Mouse (Mus musculus): ENCODE measurements around the gene Card11. TPM values are rescaled to one million over a fixed set of nuclear protein-coding genes. Genes with fewer than 3 reads are reported as not detected.

Gene Card11
- polyA plus RNA-seq, 1 experiment from 2014 or later, result 0.07 TPM

- Histone ChIP-seq H3K27me3 (no peaks in the 10 kb centered on the region), H3K4me1 (replicated peaks) (no peaks in the 10 kb centered on the region)
These were observed 19.0 kb downstream of the Card11 start for GRCm38 (mm10) chr5:140981370-140981805.

GRCm38 (mm10) chr5:140980783-140981182, 19.6 kb downstream of the Card11 start:
- Histone ChIP-seq H3K9ac (replicated peaks) (no peak overlapping the region), H3K27ac (no peak overlapping the region), H3K9me3 (0 out of 2 replicates have a peak, but pooled peaks cover 7% of the 10 kb centered on the region), H3K36me3 (no peaks in the 10 kb centered on the region), H3K4me2 (replicated peaks) (no peak overlapping the region), H3K27me3 (no peaks in the 10 kb centered on the region), H3K4me3 (replicated peaks) (no peak overlapping the region), H3K4me1 (replicated peaks) (no peaks in the 10 kb centered on the region)
- WGBS, result 86% methylated on average over 5 of the region's 5 CpGs
- ATAC-seq, result no peak

More at GRCm38 (mm10) chr5:140981370-140981805, 19.0 kb downstream of the Card11 start:
- Histone ChIP-seq H3K27ac (no peak overlapping the region), H3K9me3 (0 out of 2 replicates have a peak, but pooled peaks cover 7% of the 10 kb centered on the region), H3K4me2 (replicated peaks) (no peak overlapping the region), H3K9ac (replicated peaks) (no peak overlapping the region), H3K36me3 (no peaks in the 10 kb centered on the region), H3K4me3 (replicated peaks) (no peak overlapping the region)
- no peak for ATAC-seq
- WGBS, result 18% methylated on average over 6 of the region's 6 CpGs

- no peaks in the 10 kb centered on the region for H3K36me3 ChIP-seq
- no peaks in the 10 kb centered on the region for H3K27me3 ChIP-seq
- ATAC-seq, result no peak
- 95% methylated on average over 2 of the region's 2 CpGs for WGBS
- H3K27ac ChIP-seq, result no peak overlapping the region
- H3K4me1 ChIP-seq (replicated peaks), result no peaks in the 10 kb centered on the region
- H3K9me3 ChIP-seq, result 0 out of 2 replicates have a peak, but pooled peaks cover 7% of the 10 kb centered on the region
- H3K4me2 ChIP-seq (replicated peaks), result no peak overlapping the region
- no peak overlapping the region for H3K9ac ChIP-seq (replicated peaks)
- no peak overlapping the region for H3K4me3 ChIP-seq (replicated peaks)
These were observed 20.3 kb downstream of the Card11 start for GRCm38 (mm10) chr5:140980051-140980450.

- ATAC-seq, result no peak
- Histone ChIP-seq H3K27ac (no peak overlapping the region), H3K36me3 (no peaks in the 10 kb centered on the region), H3K4me2 (replicated peaks) (no peak overlapping the region), H3K9ac (replicated peaks) (no peak overlapping the region), H3K27me3 (no peaks in the 10 kb centered on the region), H3K4me3 (replicated peaks) (no peak overlapping the region), H3K4me1 (replicated peaks) (no peaks in the 10 kb centered on the region), H3K9me3 (no peaks in the 10 kb centered on the region)
- WGBS, result 39% methylated on average over 9 of the region's 9 CpGs
These were observed 37.4 kb downstream of the Card11 start for GRCm38 (mm10) chr5:140962945-140963344.

GRCm38 (mm10) chr5:140960732-140961131, 39.6 kb downstream of the Card11 start:
- Histone ChIP-seq H3K9me3 (no peaks in the 10 kb centered on the region), H3K4me3 (replicated peaks) (no peak overlapping the region), H3K27ac (no peak overlapping the region), H3K27me3 (no peaks in the 10 kb centered on the region), H3K4me1 (replicated peaks) (no peaks in the 10 kb centered on the region), H3K36me3 (no peaks in the 10 kb centered on the region), H3K9ac (replicated peaks) (no peak overlapping the region), H3K4me2 (replicated peaks) (no peak overlapping the region)
- no peak for ATAC-seq
- WGBS, result 81% methylated on average over 6 of the region's 6 CpGs

GRCm38 (mm10) chr5:140959160-140959559, 41.2 kb downstream of the Card11 start:
- no peaks in the 10 kb centered on the region for H3K4me1 ChIP-seq (replicated peaks)
- WGBS, result 78% methylated on average over 6 of the region's 6 CpGs
- H3K27ac ChIP-seq, result no peak overlapping the region
- no peak for ATAC-seq
- H3K36me3 ChIP-seq, result no peaks in the 10 kb centered on the region
- no peak overlapping the region for H3K4me2 ChIP-seq (replicated peaks)
- no peak overlapping the region for H3K4me3 ChIP-seq (replicated peaks)
- H3K9me3 ChIP-seq, result no peaks in the 10 kb centered on the region
- no peaks in the 10 kb centered on the region for H3K27me3 ChIP-seq
- no peak overlapping the region for H3K9ac ChIP-seq (replicated peaks)

GRCm38 (mm10) chr5:140957106-140957505, 43.3 kb downstream of the Card11 start:
- Histone ChIP-seq H3K4me2 (replicated peaks) (no peak overlapping the region), H3K9ac (replicated peaks) (no peak overlapping the region), H3K27ac (no peak overlapping the region), H3K27me3 (no peaks in the 10 kb centered on the region), H3K4me3 (replicated peaks) (no peak overlapping the region), H3K4me1 (replicated peaks) (no peaks in the 10 kb centered on the region), H3K9me3 (no peaks in the 10 kb centered on the region), H3K36me3 (no peaks in the 10 kb centered on the region)
- 89% methylated on average over 4 of the region's 4 CpGs for WGBS
- no peak for ATAC-seq

- Histone ChIP-seq H3K9me3 (no peaks in the 10 kb centered on the region), H3K27ac (no peak overlapping the region), H3K36me3 (no peaks in the 10 kb centered on the region), H3K4me2 (replicated peaks) (no peak overlapping the region), H3K4me1 (replicated peaks) (no peaks in the 10 kb centered on the region), H3K9ac (replicated peaks) (no peak overlapping the region), H3K4me3 (replicated peaks) (no peak overlapping the region), H3K27me3 (no peaks in the 10 kb centered on the region)
- WGBS, result 77% methylated on average over 1 of the region's 1 CpGs
- ATAC-seq, result no peak
These were observed 44.7 kb downstream of the Card11 start for GRCm38 (mm10) chr5:140955666-140956065.

GRCm38 (mm10) chr5:140951801-140952200, 48.6 kb downstream of the Card11 start:
- ATAC-seq, result no peak
- no peaks in the 10 kb centered on the region for H3K36me3 ChIP-seq
- H3K4me2 ChIP-seq (replicated peaks), result no peak overlapping the region
- no peaks in the 10 kb centered on the region for H3K9me3 ChIP-seq
- no peaks in the 10 kb centered on the region for H3K4me1 ChIP-seq (replicated peaks)
- H3K27me3 ChIP-seq, result no peaks in the 10 kb centered on the region
- 92% methylated on average over 5 of the region's 5 CpGs for WGBS
- H3K27ac ChIP-seq, result no peak overlapping the region
- H3K4me3 ChIP-seq (replicated peaks), result no peak overlapping the region
- H3K9ac ChIP-seq (replicated peaks), result no peak overlapping the region

GRCm38 (mm10) chr5:140948009-140948408, 52.4 kb downstream of the Card11 start:
- 83% methylated on average over 10 of the region's 10 CpGs for WGBS

GRCm38 (mm10) chr5:140946034-140946433, 54.3 kb downstream of the Card11 start:
- Histone ChIP-seq H3K36me3 (no peaks in the 10 kb centered on the region), H3K27me3 (no peaks in the 10 kb centered on the region), H3K9ac (replicated peaks) (no peak overlapping the region), H3K9me3 (no peaks in the 10 kb centered on the region), H3K4me3 (replicated peaks) (no peak overlapping the region), H3K4me1 (replicated peaks) (no peaks in the 10 kb centered on the region), H3K27ac (no peak overlapping the region), H3K4me2 (replicated peaks) (no peak overlapping the region)
- ATAC-seq, result no peak
- WGBS, result 74% methylated on average over 6 of the region's 6 CpGs

More at GRCm38 (mm10) chr5:140948009-140948408, 52.4 kb downstream of the Card11 start:
- H3K27me3 ChIP-seq, result no peaks in the 10 kb centered on the region
- H3K9me3 ChIP-seq, result no peaks in the 10 kb centered on the region
- H3K4me3 ChIP-seq (replicated peaks), result no peak overlapping the region
- no peak overlapping the region for H3K9ac ChIP-seq (replicated peaks)
- no peaks in the 10 kb centered on the region for H3K4me1 ChIP-seq (replicated peaks)
- ATAC-seq, result no peak
- no peaks in the 10 kb centered on the region for H3K36me3 ChIP-seq
- H3K27ac ChIP-seq, result no peak overlapping the region
- no peak overlapping the region for H3K4me2 ChIP-seq (replicated peaks)

GRCm38 (mm10) chr5:140944382-140945125, 55.8 kb downstream of the Card11 start:
- Histone ChIP-seq H3K9ac (replicated peaks) (no peak overlapping the region), H3K27me3 (no peaks in the 10 kb centered on the region), H3K4me3 (replicated peaks) (no peak overlapping the region), H3K27ac (no peak overlapping the region), H3K36me3 (no peaks in the 10 kb centered on the region), H3K4me1 (replicated peaks) (peaks cover 8% of the 10 kb centered on the region), H3K9me3 (no peaks in the 10 kb centered on the region), H3K4me2 (replicated peaks) (no peak overlapping the region)
- ATAC-seq, result no peak
- 79% methylated on average over 18 of the region's 18 CpGs for WGBS

Data from midbrain, embryonic 13.5 days (tissue).